Mouse (Mus musculus): ENCODE data around the gene Rps6kc1. TPM values are rescaled to one million over a fixed set of nuclear protein-coding genes. Genes with fewer than 3 reads are reported as not detected.

Rps6kc1 gene
- polyA plus RNA-seq, 1 experiment: 21.3 TPM

DNA sequence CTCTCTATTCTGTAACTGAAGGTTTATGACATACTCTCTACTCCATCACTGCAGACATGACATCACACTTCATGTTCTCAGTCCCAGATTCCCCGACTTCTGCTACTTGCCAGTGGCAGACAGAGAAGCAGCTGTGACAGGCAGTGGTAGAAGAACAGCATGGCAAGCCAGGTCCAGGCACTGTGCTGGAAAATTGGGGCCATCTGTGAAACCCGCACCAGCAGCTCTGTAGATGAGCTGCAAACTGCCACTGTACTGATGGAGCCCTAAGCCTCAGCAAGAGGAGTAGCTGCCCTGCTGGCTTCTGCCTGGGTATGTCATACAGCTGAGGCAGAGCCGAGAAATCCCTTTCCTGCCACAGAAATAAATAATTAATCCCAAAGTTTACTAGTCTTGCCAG, 236.1 kb downstream of the Rps6kc1 start:
- Histone ChIP-seq H3K9me3 (replicated peaks; ENCODE audit: control insufficient read depth, insufficient read depth, low read length, poor library complexity, severe bottlenecking) (no peaks in the 10 kb centered on the region), H3K4me1 (ENCODE audit: control insufficient read depth, insufficient read depth, low read length) (no peaks in the 10 kb centered on the region), H3K36me3 (ENCODE audit: control insufficient read depth, insufficient read depth, low read length, poor library complexity, severe bottlenecking) (no peaks in the 10 kb centered on the region), H3K27me3 (ENCODE audit: control insufficient read depth, insufficient read depth, low read length, poor library complexity, severe bottlenecking) (no peaks in the 10 kb centered on the region), H3K27ac (ENCODE audit: insufficient read depth, low read length) (no peak overlapping the region), H3K4me3 (ENCODE audit: low read depth, low read length) (no peak overlapping the region), H3K9ac (ENCODE audit: low read depth, poor library complexity, severe bottlenecking) (no peak overlapping the region)
- TF ChIP-seq POLR2A (IDR thresholded peaks at IDR 0.05; ENCODE audit: insufficient read depth, low read length): no peak
- TF ChIP-seq EP300 (IDR thresholded peaks at IDR 0.05; ENCODE audit: insufficient read depth, low read depth, low read length): no peak
- no peak for TF ChIP-seq CTCF (IDR thresholded peaks at IDR 0.05; ENCODE audit: low read depth, low read length)

- no peak overlapping the region for H3K27ac ChIP-seq (ENCODE audit: insufficient read depth, low read length)
- TF ChIP-seq POLR2A (IDR thresholded peaks at IDR 0.05; ENCODE audit: insufficient read depth, low read length): no peak
- no peak for TF ChIP-seq EP300 (IDR thresholded peaks at IDR 0.05; ENCODE audit: insufficient read depth, low read depth, low read length)
- no peak for TF ChIP-seq CTCF (IDR thresholded peaks at IDR 0.05; ENCODE audit: low read depth, low read length)
Measured at GRCm38 (mm10) chr1:190669099-190669498, 242.5 kb downstream of the Rps6kc1 start.

GRCm38 (mm10) chr1:190667821-190668220, 243.7 kb downstream of the Rps6kc1 start:
- TF ChIP-seq EP300 (IDR thresholded peaks at IDR 0.05; ENCODE audit: insufficient read depth, low read depth, low read length): no peak
- TF ChIP-seq CTCF (IDR thresholded peaks at IDR 0.05; ENCODE audit: low read depth, low read length): no peak
- no peak for TF ChIP-seq POLR2A (IDR thresholded peaks at IDR 0.05; ENCODE audit: insufficient read depth, low read length)
- Histone ChIP-seq H3K9ac (ENCODE audit: low read depth, poor library complexity, severe bottlenecking) (no peak overlapping the region), H3K4me1 (ENCODE audit: control insufficient read depth, insufficient read depth, low read length) (no peaks in the 10 kb centered on the region), H3K4me3 (ENCODE audit: low read depth, low read length) (no peak overlapping the region), H3K27ac (ENCODE audit: insufficient read depth, low read length) (no peak overlapping the region), H3K9me3 (replicated peaks; ENCODE audit: control insufficient read depth, insufficient read depth, low read length, poor library complexity, severe bottlenecking) (no peaks in the 10 kb centered on the region), H3K36me3 (ENCODE audit: control insufficient read depth, insufficient read depth, low read length, poor library complexity, severe bottlenecking) (no peaks in the 10 kb centered on the region), H3K27me3 (ENCODE audit: control insufficient read depth, insufficient read depth, low read length, poor library complexity, severe bottlenecking) (no peaks in the 10 kb centered on the region)

More at GRCm38 (mm10) chr1:190669099-190669498, 242.5 kb downstream of the Rps6kc1 start:
- Histone ChIP-seq H3K36me3 (ENCODE audit: control insufficient read depth, insufficient read depth, low read length, poor library complexity, severe bottlenecking) (no peaks in the 10 kb centered on the region), H3K4me3 (ENCODE audit: low read depth, low read length) (no peak overlapping the region), H3K4me1 (ENCODE audit: control insufficient read depth, insufficient read depth, low read length) (no peaks in the 10 kb centered on the region), H3K9me3 (replicated peaks; ENCODE audit: control insufficient read depth, insufficient read depth, low read length, poor library complexity, severe bottlenecking) (no peaks in the 10 kb centered on the region), H3K27me3 (ENCODE audit: control insufficient read depth, insufficient read depth, low read length, poor library complexity, severe bottlenecking) (no peaks in the 10 kb centered on the region), H3K9ac (ENCODE audit: low read depth, poor library complexity, severe bottlenecking) (no peak overlapping the region)

DNA sequence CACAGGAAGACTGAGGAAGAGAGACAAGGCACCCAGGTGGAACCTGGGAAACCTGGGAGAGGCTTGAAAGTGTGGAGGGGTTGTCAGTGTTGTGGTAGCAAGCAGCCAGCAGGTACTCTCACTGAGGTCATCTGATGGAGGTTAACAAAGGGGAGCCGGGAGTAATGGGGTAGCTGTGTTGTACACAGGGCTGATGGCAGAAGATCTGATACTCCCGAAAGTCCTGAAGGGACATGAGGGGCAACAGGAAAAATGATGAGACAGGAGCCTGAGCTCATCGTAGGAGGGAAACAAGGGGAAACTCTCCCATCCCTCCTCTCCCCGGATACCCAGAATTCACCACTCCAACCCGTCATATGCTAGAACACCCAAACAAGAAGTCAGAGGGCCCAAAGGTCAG, 244.2 kb downstream of the Rps6kc1 start:
- Histone ChIP-seq H3K27me3 (ENCODE audit: control insufficient read depth, insufficient read depth, low read length, poor library complexity, severe bottlenecking) (no peaks in the 10 kb centered on the region), H3K9me3 (replicated peaks; ENCODE audit: control insufficient read depth, insufficient read depth, low read length, poor library complexity, severe bottlenecking) (no peaks in the 10 kb centered on the region), H3K4me1 (ENCODE audit: control insufficient read depth, insufficient read depth, low read length) (no peaks in the 10 kb centered on the region), H3K9ac (ENCODE audit: low read depth, poor library complexity, severe bottlenecking) (no peak overlapping the region), H3K36me3 (ENCODE audit: control insufficient read depth, insufficient read depth, low read length, poor library complexity, severe bottlenecking) (no peaks in the 10 kb centered on the region), H3K27ac (ENCODE audit: insufficient read depth, low read length) (no peak overlapping the region), H3K4me3 (ENCODE audit: low read depth, low read length) (no peak overlapping the region)
- TF ChIP-seq POLR2A (IDR thresholded peaks at IDR 0.05; ENCODE audit: insufficient read depth, low read length) (no peak), CTCF (IDR thresholded peaks at IDR 0.05; ENCODE audit: low read depth, low read length) (no peak), EP300 (IDR thresholded peaks at IDR 0.05; ENCODE audit: insufficient read depth, low read depth, low read length) (no peak)

DNA sequence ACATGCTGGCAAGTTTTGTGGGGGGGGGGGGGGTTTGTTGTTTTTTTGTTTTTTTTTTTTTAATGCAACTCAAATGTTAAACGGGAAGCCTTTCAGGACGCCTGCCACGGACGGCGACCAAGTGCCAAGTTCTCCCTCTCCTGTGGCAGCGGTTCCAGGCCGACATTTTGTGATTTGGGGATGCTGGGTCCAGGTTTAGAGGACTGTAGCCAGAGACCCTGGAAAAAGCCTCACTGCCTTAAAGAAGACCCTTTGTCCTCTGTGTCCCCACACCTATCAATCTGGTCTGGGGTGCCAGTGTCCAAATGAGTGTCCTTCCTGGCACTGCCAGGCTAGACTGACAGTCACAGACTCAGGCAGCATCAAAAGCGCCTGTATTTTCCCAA, 246.1 kb downstream of the Rps6kc1 start:
- no peak for TF ChIP-seq POLR2A (IDR thresholded peaks at IDR 0.05; ENCODE audit: insufficient read depth, low read length)
- no peak for TF ChIP-seq CTCF (IDR thresholded peaks at IDR 0.05; ENCODE audit: low read depth, low read length)
- TF ChIP-seq EP300 (IDR thresholded peaks at IDR 0.05; ENCODE audit: insufficient read depth, low read depth, low read length): no peak
- H3K9me3 ChIP-seq (replicated peaks; ENCODE audit: control insufficient read depth, insufficient read depth, low read length, poor library complexity, severe bottlenecking): no peaks in the 10 kb centered on the region
- no peaks in the 10 kb centered on the region for H3K27me3 ChIP-seq (ENCODE audit: control insufficient read depth, insufficient read depth, low read length, poor library complexity, severe bottlenecking)
- H3K4me3 ChIP-seq (ENCODE audit: low read depth, low read length): no peak overlapping the region; the same call in 1 of the 2 replicates
- H3K9ac ChIP-seq (ENCODE audit: low read depth, poor library complexity, severe bottlenecking): no peak overlapping the region
- no peaks in the 10 kb centered on the region for H3K4me1 ChIP-seq (ENCODE audit: control insufficient read depth, insufficient read depth, low read length)
- no peaks in the 10 kb centered on the region for H3K36me3 ChIP-seq (ENCODE audit: control insufficient read depth, insufficient read depth, low read length, poor library complexity, severe bottlenecking)
- no peak overlapping the region for H3K27ac ChIP-seq (ENCODE audit: insufficient read depth, low read length)

DNA sequence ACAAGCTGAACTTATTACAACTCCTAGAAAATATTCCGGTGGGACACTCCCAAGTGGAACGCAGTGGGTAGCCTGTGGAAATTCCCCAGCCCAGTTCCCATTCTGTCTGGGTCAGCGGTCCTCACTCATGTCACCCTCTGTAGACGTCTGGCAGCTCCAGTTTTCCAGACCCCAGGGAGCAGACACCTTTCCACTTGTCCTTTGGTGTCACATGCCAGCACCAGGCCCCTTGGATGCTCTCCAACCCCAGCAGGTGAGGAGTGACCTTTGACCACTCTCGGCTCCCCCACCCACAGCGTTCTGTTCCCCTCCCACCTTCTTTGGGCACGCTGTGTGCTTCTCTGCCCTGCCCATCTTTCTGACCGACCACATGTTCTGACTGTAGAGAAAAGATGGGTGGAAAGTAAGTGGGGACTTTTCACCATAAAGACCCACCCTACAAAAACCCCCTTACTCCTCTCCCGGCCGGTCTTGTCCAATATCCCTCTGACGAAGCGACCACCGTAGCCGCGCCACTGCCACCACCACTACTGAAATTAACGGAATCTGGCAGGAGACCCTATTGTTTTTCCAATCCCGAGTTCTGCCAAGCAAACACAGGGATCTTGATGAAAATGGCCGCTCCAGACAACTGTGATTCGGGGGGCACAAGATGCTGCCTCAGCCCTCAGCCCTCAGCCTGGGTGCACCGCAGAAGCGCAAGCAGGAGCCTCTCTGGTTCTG, 246.6 kb downstream of the Rps6kc1 start:
- no peak overlapping the region for H3K27ac ChIP-seq (ENCODE audit: insufficient read depth, low read length)
- no peaks in the 10 kb centered on the region for H3K9me3 ChIP-seq (replicated peaks; ENCODE audit: control insufficient read depth, insufficient read depth, low read length, poor library complexity, severe bottlenecking)
- H3K4me1 ChIP-seq (ENCODE audit: control insufficient read depth, insufficient read depth, low read length): no peaks in the 10 kb centered on the region

More for the DNA sequence above, 246.6 kb downstream of the Rps6kc1 start:
- no peaks in the 10 kb centered on the region for H3K36me3 ChIP-seq (ENCODE audit: control insufficient read depth, insufficient read depth, low read length, poor library complexity, severe bottlenecking)
- TF ChIP-seq POLR2A (IDR thresholded peaks at IDR 0.05; ENCODE audit: insufficient read depth, low read length): no peak
- no peak for TF ChIP-seq CTCF (IDR thresholded peaks at IDR 0.05; ENCODE audit: low read depth, low read length)
- no peak for TF ChIP-seq EP300 (IDR thresholded peaks at IDR 0.05; ENCODE audit: insufficient read depth, low read depth, low read length)
- no peak overlapping the region for H3K9ac ChIP-seq (ENCODE audit: low read depth, poor library complexity, severe bottlenecking)
- H3K4me3 ChIP-seq (ENCODE audit: low read depth, low read length): no peak overlapping the region
- no peaks in the 10 kb centered on the region for H3K27me3 ChIP-seq (ENCODE audit: control insufficient read depth, insufficient read depth, low read length, poor library complexity, severe bottlenecking)
